Mouse (Mus musculus) heart, embryonic 14.5 days (tissue): ENCODE data around the gene Psmd4. TPM values are rescaled to one million over a fixed set of nuclear protein-coding genes. Genes with fewer than 3 reads are reported as not detected.
A peak's percentile ranks its signal among the peaks of the same experiment; 100 is the strongest.
"Not testable (repeated sequence)": the region's sequence is repeated elsewhere in the genome, so short reads cannot be mapped to it uniquely, and the experiment has no call there.

Source experiments
- ATAC-seq: fragments of 200-750 bp; cut with Nextera tagmentation; 2 replicates; pipeline ENCODE4 v1.8.0; 2017; ENCODE audit warnings: low read depth, moderate TSS enrichment; ENCODE audit not compliant: insufficient number of reproducible peaks, insufficient read depth, low FRiP score
- H3K27ac ChIP-seq, 2 experiments: fragments of 200-500 bp in 1 of 2; fragments of 300-500 bp in 1 of 2; sonication (generic) in 1 of 2; replicated peaks in 1 of 2; 2 replicates each; pipeline ENCODE4 v1.5.1; 2012 to 2014; ENCODE audit warnings: low read depth in 2 of 2, low read length in 2 of 2, control low read depth in 1 of 2, mild to moderate bottlenecking in 1 of 2, mixed read lengths in 1 of 2; ENCODE audit not compliant: control insufficient read depth in 1 of 2, insufficient read depth in 1 of 2
- H3K27me3 ChIP-seq: fragments of 300-500 bp; sonication (generic); 2 replicates; pipeline ENCODE4 v1.6.1; 2014; ENCODE audit warnings: mild to moderate bottlenecking, low read length, control low read depth; ENCODE audit not compliant: control insufficient read depth, insufficient read depth
- H3K36me3 ChIP-seq: fragments of 300-500 bp; sonication (generic); 2 replicates; pipeline ENCODE4 v1.6.1; 2014; ENCODE audit warnings: mild to moderate bottlenecking, control low read depth, low read length, mixed read lengths; ENCODE audit not compliant: control insufficient read depth, insufficient read depth
- H3K4me1 ChIP-seq, 2 experiments: fragments of 200-500 bp in 1 of 2; fragments of 300-500 bp in 1 of 2; sonication (generic) in 1 of 2; 2 replicates each; pipeline ENCODE4 v1.6.1; 2012 to 2014; ENCODE audit warnings: low read length in 2 of 2, control low read depth in 1 of 2, mixed read lengths in 1 of 2; ENCODE audit not compliant: control insufficient read depth in 2 of 2, insufficient read depth in 2 of 2
- H3K4me2 ChIP-seq: fragments of 300-500 bp; sonication (generic); 2 replicates; pipeline ENCODE4 v1.6.1; 2014; ENCODE audit warnings: mild to moderate bottlenecking, low read length
- H3K4me3 ChIP-seq, 2 experiments: fragments of 200-500 bp in 1 of 2; fragments of 300-500 bp in 1 of 2; sonication (generic) in 1 of 2; 2 replicates each; pipeline ENCODE4 v1.5.1; 2012 to 2014; ENCODE audit warnings: low read length in 2 of 2, mild to moderate bottlenecking in 2 of 2, control low read depth in 1 of 2, low read depth in 1 of 2, moderate library complexity in 1 of 2; ENCODE audit not compliant: control insufficient read depth in 1 of 2, insufficient read depth in 1 of 2
- H3K9ac ChIP-seq: fragments of 300-500 bp; sonication (generic); 2 replicates; pipeline ENCODE4 v1.6.1; 2014; ENCODE audit warnings: mild to moderate bottlenecking, low read length
- H3K9me3 ChIP-seq: fragments of 300-500 bp; sonication (generic); 2 replicates; pipeline ENCODE4 v1.6.1; 2016; ENCODE audit warnings: low read length, control low read depth; ENCODE audit not compliant: control insufficient read depth
- WGBS: fragments of 180-500 bp; shearing (Covaris S2); extraction: QIAGEN DNeasy Blood & Tissue Kit; methylation state at CpG from one replicate; pipeline ENCODE4 v1.1.7; 2014; 5-methylcytosine and 5-hydroxymethylcytosine counted together
- polyA plus RNA-seq: library from polyadenylated mRNA; unstranded; fragments of >200 nt; fragmentation: Nextera tagmentation; extraction: Ambion mirVana; gene quantifications from 2 replicates; pipeline ENCODE4 v1.2.1, GENCODE M21; 2014

Psmd4 gene
- polyA plus RNA-seq, 1 experiment from 2014 or later, result 188 TPM

GRCm38 (mm10) chr3:95025202-95025601, 17.2 kb downstream of the Psmd4 start:
- Histone ChIP-seq H3K27ac (peak overlapping the region; percentile 42 to 80; a peak in 2 of 4 replicates), H3K36me3 (peaks cover 7% of the 10 kb centered on the region; the same call in 1 of the 2 replicates), H3K4me2 (peak overlapping the region; percentile 69), H3K4me1 (peaks cover 20 to 30% of the 10 kb centered on the region in 2 experiments), H3K9me3 (no peaks in the 10 kb centered on the region), H3K27me3 (no peaks in the 10 kb centered on the region), H3K9ac (peak overlapping the region; percentile 65), H3K4me3 (peak overlapping the region in 1 of 2 experiments; percentile 30; a peak in 1 of 4 replicates)
- 24% methylated on average over 5 of the region's 5 CpGs for WGBS
- ATAC-seq, result 0 out of 2 replicates have a peak, but pooled peaks have one; percentile 2

- Histone ChIP-seq H3K36me3 (peaks cover under 1% of the 10 kb centered on the region; the same call in 1 of the 2 replicates), H3K4me2 (peak overlapping the region; percentile 69), H3K4me3 (peak overlapping the region; percentile 17 to 30), H3K27me3 (no peaks in the 10 kb centered on the region), H3K27ac (peak overlapping the region; percentile 57 to 80), H3K4me1 (peaks cover 20 to 30% of the 10 kb centered on the region in 2 experiments), H3K9ac (peak overlapping the region; percentile 65), H3K9me3 (no peaks in the 10 kb centered on the region)
- 6% methylated on average over 11 of the region's 11 CpGs for WGBS
- ATAC-seq, result peak; percentile 65
Measured at GRCm38 (mm10) chr3:95024551-95024950, 17.9 kb downstream of the Psmd4 start.

GRCm38 (mm10) chr3:95020956-95021355, 21.5 kb downstream of the Psmd4 start:
- not testable (repeated sequence) for ATAC-seq, H3K4me3 ChIP-seq, H3K36me3 ChIP-seq, H3K9me3 ChIP-seq, H3K9ac ChIP-seq, H3K4me2 ChIP-seq, H3K27ac ChIP-seq, H3K27me3 ChIP-seq
- WGBS, result 82% methylated on average over 4 of the region's 5 CpGs
- H3K4me1 ChIP-seq, result peaks cover 12 to 26% of the 10 kb centered on the region in 2 experiments

- no peak overlapping the region for H3K4me2 ChIP-seq
- WGBS, result 72% methylated on average over 2 of the region's 2 CpGs
- no peak overlapping the region for H3K27ac ChIP-seq
- H3K4me1 ChIP-seq, result peaks cover 3 to 14% of the 10 kb centered on the region in 2 experiments; a peak in 3 of 4 replicates
- H3K27me3 ChIP-seq, result no peaks in the 10 kb centered on the region
- no peak for ATAC-seq
- H3K4me3 ChIP-seq, result no peak overlapping the region
- no peak overlapping the region for H3K9ac ChIP-seq
- H3K9me3 ChIP-seq, result no peaks in the 10 kb centered on the region
- H3K36me3 ChIP-seq, result no peaks in the 10 kb centered on the region
Measured at GRCm38 (mm10) chr3:95018741-95019140, 23.7 kb downstream of the Psmd4 start.

DNA sequence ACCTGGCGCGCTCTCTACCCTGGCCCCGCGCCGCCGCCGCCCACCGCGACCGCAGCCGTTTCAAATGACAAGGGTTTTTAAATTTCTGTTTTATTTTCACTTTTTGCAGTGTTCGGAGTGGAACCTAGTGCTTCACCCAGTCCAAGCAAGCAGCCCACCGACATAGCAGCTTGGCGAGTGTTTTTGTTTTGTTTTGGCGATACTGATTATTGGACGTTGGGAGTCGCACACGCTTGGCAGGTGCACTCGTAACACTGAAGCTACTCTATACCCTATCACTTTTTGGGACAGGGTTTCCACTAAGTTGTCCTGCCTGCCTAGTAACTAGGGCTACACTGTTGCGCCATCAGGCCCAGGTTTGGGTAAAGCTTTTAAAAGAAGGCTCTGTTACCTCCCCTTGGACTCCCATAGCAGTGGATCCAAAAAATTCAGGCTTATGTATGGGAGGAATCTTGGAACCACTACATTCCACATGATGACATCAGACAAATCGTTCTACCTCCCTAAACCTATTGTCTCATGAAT, 25.8 kb downstream of the Psmd4 start:
- Histone ChIP-seq H3K27ac (peak overlapping the region; percentile 98 to 99), H3K4me2 (peak overlapping the region; percentile 89), H3K36me3 (peaks cover 8% of the 10 kb centered on the region), H3K27me3 (no peaks in the 10 kb centered on the region), H3K4me3 (peak overlapping the region; percentile 83 to 88), H3K9me3 (no peaks in the 10 kb centered on the region), H3K4me1 (peaks cover 3 to 20% of the 10 kb centered on the region in 2 experiments; a peak in 3 of 4 replicates), H3K9ac (peak overlapping the region; percentile 84)
- no peak for ATAC-seq
- WGBS, result 4% methylated on average over 21 of the region's 21 CpGs

- no peaks in the 10 kb centered on the region for H3K27me3 ChIP-seq
- peak; percentile 59 for ATAC-seq
- H3K36me3 ChIP-seq, result peaks cover 13% of the 10 kb centered on the region
- WGBS, result under 1% methylated on average over 40 of the region's 40 CpGs
- peak overlapping the region; percentile 84 for H3K9ac ChIP-seq
- H3K4me3 ChIP-seq, result peak overlapping the region; percentile 83 to 88
- peak overlapping the region; percentile 98 to 99 for H3K27ac ChIP-seq
- H3K4me2 ChIP-seq, result peak overlapping the region; percentile 89
- H3K4me1 ChIP-seq, result peaks cover 3 to 20% of the 10 kb centered on the region in 2 experiments; a peak in 3 of 4 replicates
- no peaks in the 10 kb centered on the region for H3K9me3 ChIP-seq
Measured at GRCm38 (mm10) chr3:95015891-95016531, 26.4 kb downstream of the Psmd4 start.

- Histone ChIP-seq H3K9me3 (no peaks in the 10 kb centered on the region), H3K27ac (peak within 1 kb of the TSS; percentile 98 to 99), H3K4me3 (peak within 1 kb of the TSS; percentile 83 to 88), H3K27me3 (no peaks in the 10 kb centered on the region), H3K4me1 (peaks cover 3 to 20% of the 10 kb centered on the region in 2 experiments; a peak in 3 of 4 replicates), H3K9ac (peak within 1 kb of the TSS; percentile 87), H3K36me3 (peaks cover 20% of the 10 kb centered on the region), H3K4me2 (peak within 1 kb of the TSS; percentile 93)
- ATAC-seq, result peak; percentile 99
- WGBS, result under 1% methylated on average over 37 of the region's 37 CpGs
Measured at GRCm38 (mm10) chr3:95015337-95015872, 27.0 kb downstream of the Psmd4 start, which contains the start of gene Zfp687. Gene Zfp687 (minus strand): TSS chr3:95015448.
